Mouse (Mus musculus): ENCODE measurements around the gene Mettl7a1. TPM values are rescaled to one million over a fixed set of nuclear protein-coding genes. Genes with fewer than 3 reads are reported as not detected.

Mettl7a1 gene
- total and polyA plus RNA-seq, 3 experiments, result 17.3 to 34.4 TPM; not detected in 1

DNA sequence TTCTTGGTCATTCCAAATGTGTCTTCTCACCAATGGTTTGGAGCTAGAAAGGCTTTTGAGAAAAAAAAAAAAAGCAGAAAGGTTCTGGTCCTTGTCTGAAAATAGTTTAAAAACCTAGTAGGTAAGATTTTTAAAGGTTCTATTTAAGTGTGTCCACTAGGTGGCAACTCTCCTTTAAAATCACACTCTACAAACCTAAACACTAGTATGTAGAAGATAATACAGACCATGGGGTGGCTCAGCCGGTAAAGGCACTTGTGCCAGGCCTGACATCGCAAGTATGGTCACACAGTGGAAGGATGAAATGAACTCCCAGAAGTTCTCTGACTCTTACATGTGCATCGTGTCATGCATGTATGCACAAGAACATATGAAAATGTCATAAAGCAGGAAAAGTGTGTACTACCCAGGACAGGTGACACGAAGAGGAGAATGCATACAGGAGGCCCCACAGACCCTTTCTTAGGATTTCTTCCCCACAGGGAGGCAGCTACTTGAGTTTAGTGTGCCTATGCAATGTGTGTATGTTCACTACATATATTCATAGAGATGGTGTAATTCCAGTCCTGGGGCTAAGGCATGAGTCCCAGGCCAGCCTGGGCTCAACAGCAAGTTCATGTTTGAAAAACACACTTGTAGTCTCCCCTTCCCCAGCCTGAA lies 40.6 kb upstream of the Mettl7a1 start (continued):
- TF ChIP-seq JUND (IDR thresholded peaks at IDR 0.05; ENCODE audit: low read depth, low read length), result no peak
- TF ChIP-seq BHLHE40 (IDR thresholded peaks at IDR 0.05; ENCODE audit: borderline replicate concordance, low read depth, low read length), result no peak
- TF ChIP-seq NELFE (IDR thresholded peaks at IDR 0.05; ENCODE audit: low read depth, low read length), result no peak
- no peak for TF ChIP-seq USF2 (IDR thresholded peaks at IDR 0.05; ENCODE audit: borderline replicate concordance in 1 of 2, insufficient read depth in 1 of 2, low read depth in 1 of 2, low read length in 2 of 2)
- TF ChIP-seq ZMIZ1 (IDR thresholded peaks at IDR 0.05; ENCODE audit: low read depth, low read length), result no peak
- no peak for TF ChIP-seq MAFK (IDR thresholded peaks at IDR 0.05; ENCODE audit: borderline replicate concordance, low read depth, low read length)
- TF ChIP-seq EP300 (IDR thresholded peaks at IDR 0.05; ENCODE audit: low read depth in 1 of 2, low read length in 2 of 2), result no peak
- no peak for TF ChIP-seq NRF1 (IDR thresholded peaks at IDR 0.05; ENCODE audit: insufficient read depth, low read depth, low read length, poor library complexity, severe bottlenecking)
- TF ChIP-seq GABPA (IDR thresholded peaks at IDR 0.05; ENCODE audit: low read depth, low read length), result no peak
- TF ChIP-seq GATA1 (IDR thresholded peaks at IDR 0.05; ENCODE audit: low read depth, low read length), result no peak
- TF ChIP-seq POLR2AphosphoS2 (IDR thresholded peaks at IDR 0.05; ENCODE audit: low read length), result no peak
- TF ChIP-seq USF1 (IDR thresholded peaks at IDR 0.05; ENCODE audit: low read depth, low read length), result no peak
- no peak for TF ChIP-seq TBP (IDR thresholded peaks at IDR 0.05; ENCODE audit: low read depth, low read length)
- no peak for TF ChIP-seq TAL1 (IDR thresholded peaks at IDR 0.05; ENCODE audit: low read length)
- no peak for TF ChIP-seq MAX (IDR thresholded peaks at IDR 0.05; ENCODE audit: low read length)
- TF ChIP-seq ETS1 (IDR thresholded peaks at IDR 0.05; ENCODE audit: low read depth, low read length), result no peak
- no peak for TF ChIP-seq E2F4 (IDR thresholded peaks at IDR 0.05; ENCODE audit: borderline replicate concordance, low read depth, low read length)
- TF ChIP-seq SMC3 (IDR thresholded peaks at IDR 0.05; ENCODE audit: low read depth, low read length), result peak; percentile 82
- TF ChIP-seq ZNF384 (IDR thresholded peaks at IDR 0.05; ENCODE audit: low read depth, low read length), result peak; percentile 21; the same call in 1 of the 2 replicates
- TF ChIP-seq ZC3H11A (IDR thresholded peaks at IDR 0.05; ENCODE audit: low read depth, low read length), result peak; percentile 73

DNA sequence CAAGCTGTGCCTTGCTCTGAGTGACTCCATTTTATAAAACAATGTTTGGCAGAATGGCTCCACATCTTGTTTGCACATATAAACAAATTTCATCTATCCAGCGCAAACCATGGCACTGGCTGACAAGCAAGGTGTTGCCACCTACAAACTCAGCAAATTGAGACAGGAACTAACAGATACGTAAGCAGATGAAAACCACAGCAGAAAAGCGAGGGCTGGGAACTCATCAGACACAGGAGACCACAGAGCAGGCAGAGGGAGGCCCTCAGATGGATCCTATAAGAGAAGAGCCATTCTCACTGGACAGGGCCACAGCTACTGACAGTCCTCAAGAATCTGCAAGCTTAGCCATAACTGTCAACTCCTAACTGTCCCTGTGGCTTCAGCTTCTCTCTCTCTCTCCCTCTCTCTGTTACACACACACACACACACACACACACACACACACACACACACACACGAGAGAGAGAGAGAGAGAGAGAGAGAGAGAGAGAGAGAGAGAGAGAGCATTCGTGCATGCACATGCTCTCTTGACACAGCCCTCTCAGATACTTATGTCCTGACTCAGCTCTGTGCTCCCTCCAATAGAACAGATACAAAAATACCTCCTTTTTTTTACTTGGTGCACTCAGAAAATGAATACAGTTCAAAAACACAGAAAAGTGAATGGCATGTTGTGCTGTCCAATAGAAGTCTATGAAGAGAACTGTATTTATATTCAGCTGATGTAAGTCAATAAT lies 38.2 kb upstream of the Mettl7a1 start:
- H3K4me1 ChIP-seq (ENCODE audit: control insufficient read depth in 1 of 2, insufficient read depth in 2 of 2, low read length in 2 of 2), result no peaks in the 10 kb centered on the region
- H3K79me2 ChIP-seq (ENCODE audit: control insufficient read depth, insufficient read depth, low read length, poor library complexity), result no peaks in the 10 kb centered on the region
- TF ChIP-seq POLR2AphosphoS5 (IDR thresholded peaks at IDR 0.05; ENCODE audit: borderline replicate concordance, low read depth, low read length), result no peak
- TF ChIP-seq MAX (IDR thresholded peaks at IDR 0.05; ENCODE audit: low read length), result no peak
- TF ChIP-seq CTCF (IDR thresholded peaks at IDR 0.05 in 2 of 3, conservative IDR thresholded peaks at IDR 0.05 in 1 of 3; ENCODE audit: control insufficient read depth in 1 of 3, insufficient read depth in 1 of 3, low read depth in 2 of 3, low read length in 3 of 3, poor library complexity in 1 of 3, severe bottlenecking in 1 of 3), result no peak
- no peak for TF ChIP-seq MAZ (IDR thresholded peaks at IDR 0.05; ENCODE audit: low read depth, low read length)
- TF ChIP-seq SMC3 (IDR thresholded peaks at IDR 0.05; ENCODE audit: low read depth, low read length), result no peak
- no peak for TF ChIP-seq KAT2A (conservative IDR thresholded peaks at IDR 0.05; ENCODE audit: low read depth, low read length)
- TF ChIP-seq GATA1 (IDR thresholded peaks at IDR 0.05; ENCODE audit: low read depth, low read length), result no peak
- no peak for TF ChIP-seq RCOR1 (IDR thresholded peaks at IDR 0.05; ENCODE audit: low read depth, low read length)
- no peak for TF ChIP-seq GABPA (IDR thresholded peaks at IDR 0.05; ENCODE audit: low read depth, low read length)
- no peak for TF ChIP-seq TAL1 (IDR thresholded peaks at IDR 0.05; ENCODE audit: low read length)
- TF ChIP-seq ELF1 (IDR thresholded peaks at IDR 0.05; ENCODE audit: low read depth, low read length), result no peak
- no peak for TF ChIP-seq EP300 (IDR thresholded peaks at IDR 0.05; ENCODE audit: low read depth in 1 of 2, low read length in 2 of 2)
- TF ChIP-seq USF2 (IDR thresholded peaks at IDR 0.05; ENCODE audit: borderline replicate concordance in 1 of 2, insufficient read depth in 1 of 2, low read depth in 1 of 2, low read length in 2 of 2), result no peak
- H3K36me3 ChIP-seq (ENCODE audit: control insufficient read depth in 1 of 2, insufficient read depth in 2 of 2, low read length in 2 of 2), result no peaks in the 10 kb centered on the region
- no peak for DNase-seq (ENCODE audit: low read depth, low spot score)
- H3K9me3 ChIP-seq (replicated peaks; ENCODE audit: insufficient read depth, low read length), result no peaks in the 10 kb centered on the region
- H3K9ac ChIP-seq (ENCODE audit: control insufficient read depth, low read depth, low read length, poor library complexity, severe bottlenecking), result no peak overlapping the region
- no peak overlapping the region for H3K27ac ChIP-seq (ENCODE audit: control insufficient read depth, low read depth, low read length)
- H3K4me3 ChIP-seq (ENCODE audit: control insufficient read depth in 1 of 2, insufficient read depth in 1 of 2, low read depth in 2 of 2, low read length in 2 of 2), result no peak overlapping the region
- no peaks in the 10 kb centered on the region for H3K27me3 ChIP-seq (ENCODE audit: control insufficient read depth in 1 of 2, insufficient read depth in 2 of 2, low read length in 2 of 2)

All from MEL (cell line).